Mouse (Mus musculus) gonadal fat pad, adult 2 months (tissue): ENCODE measurements around the gene Arap2. TPM values are rescaled to one million over a fixed set of nuclear protein-coding genes. Genes with fewer than 3 reads are reported as not detected.

Source experiments
- DNase-seq: peaks from one replicate; pipeline ENCODE4 v3.0.0-alpha.2; 2012; ENCODE audit warnings: low read depth
- polyA plus RNA-seq: library from polyadenylated mRNA; depleted of rRNA; stranded (reverse); fragments of >200 nt; gene quantifications from 2 replicates; pipeline ENCODE4 v1.2.3, GENCODE M21; 2012; rRNA removed

Gene Arap2
- polyA plus RNA-seq, 1 experiment, result 5.9 TPM

GRCm38 (mm10) chr5:62628901-62629300, 137.1 kb downstream of the Arap2 start:
- no peak for DNase-seq

GRCm38 (mm10) chr5:62622848-62623479, 143.0 kb downstream of the Arap2 start:
- no peak for DNase-seq

- no peak for DNase-seq
These were observed 147.7 kb downstream of the Arap2 start for GRCm38 (mm10) chr5:62618286-62618685.

GRCm38 (mm10) chr5:62611990-62612389, 154.0 kb downstream of the Arap2 start:
- DNase-seq, result no peak

GRCm38 (mm10) chr5:62587348-62587747, 178.6 kb downstream of the Arap2 start:
- no peak for DNase-seq

- DNase-seq, result no peak
These were observed 183.3 kb downstream of the Arap2 start for GRCm38 (mm10) chr5:62582643-62583042.

- no peak for DNase-seq
These were observed 184.3 kb downstream of the Arap2 start for GRCm38 (mm10) chr5:62581699-62582098.

GRCm38 (mm10) chr5:62574336-62574844, 191.6 kb downstream of the Arap2 start:
- no peak for DNase-seq

Other genes starting within 250 kb of the Arap2 start
- not detected in 2 replicates for gene Dthd1, start 47.7 kb upstream of the Arap2 start, polyA plus RNA-seq